Mouse (Mus musculus): Measurements from ENCODE around the gene Plekhm1.
"Not testable (repeated sequence)": the region's sequence is repeated elsewhere in the genome, so short reads cannot be mapped to it uniquely, and the experiment has no call there.

Plekhm1 gene

DNA sequence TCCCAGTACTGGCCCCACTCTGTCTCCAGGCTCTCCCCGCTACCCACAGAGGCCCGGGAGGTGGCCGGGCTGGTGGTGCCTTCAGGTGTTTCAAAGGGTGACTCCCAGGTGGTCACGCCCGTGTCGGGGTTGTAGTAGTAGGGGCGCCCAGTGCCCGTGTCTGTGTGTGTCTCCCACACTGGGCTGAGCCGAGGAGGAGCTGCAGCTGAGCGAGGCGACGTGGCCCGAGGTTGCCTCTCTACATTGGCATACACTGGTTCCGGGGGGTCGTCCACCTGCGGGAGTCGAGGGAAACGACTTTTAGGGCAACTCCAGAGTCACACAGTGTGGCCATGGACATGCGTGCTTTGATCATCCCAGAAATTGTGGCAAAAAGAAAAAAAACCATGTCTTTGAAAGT, 72.4 kb downstream of the Plekhm1 start:
- DNase-seq (ENCODE audit: low read depth, low spot score), result no peak

DNA sequence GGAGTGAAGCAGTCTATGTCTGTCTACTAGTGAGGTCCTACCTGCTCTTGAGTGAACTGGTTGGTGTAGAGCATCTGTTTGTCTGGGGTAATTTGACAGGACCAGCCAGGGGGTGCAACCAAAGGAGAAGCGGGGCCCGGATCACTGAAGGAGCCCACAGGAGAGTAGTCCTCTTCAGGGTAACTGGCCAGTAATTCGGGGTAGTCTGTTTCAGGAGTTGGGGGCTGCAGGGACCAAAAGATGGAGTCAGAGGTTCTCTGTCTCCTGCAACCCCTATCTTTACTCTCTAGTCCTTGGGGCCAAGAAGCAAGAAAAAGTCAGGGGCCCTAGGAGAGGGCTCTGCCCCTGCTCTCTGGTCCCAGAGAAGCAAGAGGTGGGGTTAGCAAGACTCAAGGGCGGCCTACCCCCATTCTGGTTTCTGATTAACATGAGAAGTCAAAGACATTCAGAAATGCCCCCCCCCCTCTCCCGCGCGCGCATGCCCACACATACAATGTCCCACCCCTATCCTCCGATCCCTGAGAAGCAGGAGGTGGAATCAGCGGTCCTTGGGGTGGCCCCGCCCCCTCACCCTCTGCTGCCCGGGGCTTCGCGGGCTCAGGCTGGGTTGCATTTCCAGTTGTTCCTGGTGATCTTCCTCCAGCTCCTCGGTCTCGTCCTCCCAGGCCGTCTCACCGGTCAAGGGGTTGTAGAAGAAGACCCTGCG, 72.9 kb downstream of the Plekhm1 start:
- DNase-seq (ENCODE audit: low read depth, low spot score), result no peak

- DNase-seq (ENCODE audit: low read depth, low spot score), result no peak
Observed at GRCm38 (mm10) chr11:103338671-103339070, 73.8 kb downstream of the Plekhm1 start.

GRCm38 (mm10) chr11:103338119-103338518, 74.4 kb downstream of the Plekhm1 start:
- DNase-seq (ENCODE audit: low read depth, low spot score), result no peak

DNA sequence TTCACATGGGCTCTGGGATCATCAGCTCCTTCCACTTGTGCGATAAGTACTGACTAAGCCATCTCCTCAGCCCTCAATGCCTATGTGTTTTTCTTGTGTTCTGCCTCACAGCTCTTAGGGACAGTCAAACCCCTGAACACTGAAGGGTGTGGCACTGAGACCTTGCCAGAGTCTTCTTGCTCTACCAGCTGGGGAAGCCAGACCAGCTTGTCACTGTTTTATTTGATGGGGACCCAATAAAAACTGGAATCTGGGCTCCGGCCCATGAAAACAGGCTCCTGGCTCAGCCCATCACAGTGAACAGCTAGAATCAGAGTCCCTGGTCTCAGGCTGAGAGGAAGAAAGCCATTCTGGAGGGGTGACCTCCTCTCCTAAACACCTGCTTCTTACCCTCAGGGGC, 75.3 kb downstream of the Plekhm1 start:
- no peak for DNase-seq (ENCODE audit: low read depth, low spot score)

GRCm38 (mm10) chr11:103335561-103335960, 76.9 kb downstream of the Plekhm1 start:
- DNase-seq (ENCODE audit: low read depth, low spot score), result no peak

- DNase-seq (ENCODE audit: low read depth, low spot score), result no peak
Observed at GRCm38 (mm10) chr11:103334925-103335324, 77.6 kb downstream of the Plekhm1 start.

GRCm38 (mm10) chr11:103333719-103334398, 78.6 kb downstream of the Plekhm1 start:
- DNase-seq (ENCODE audit: low read depth, low spot score), result peak; percentile 60

DNA sequence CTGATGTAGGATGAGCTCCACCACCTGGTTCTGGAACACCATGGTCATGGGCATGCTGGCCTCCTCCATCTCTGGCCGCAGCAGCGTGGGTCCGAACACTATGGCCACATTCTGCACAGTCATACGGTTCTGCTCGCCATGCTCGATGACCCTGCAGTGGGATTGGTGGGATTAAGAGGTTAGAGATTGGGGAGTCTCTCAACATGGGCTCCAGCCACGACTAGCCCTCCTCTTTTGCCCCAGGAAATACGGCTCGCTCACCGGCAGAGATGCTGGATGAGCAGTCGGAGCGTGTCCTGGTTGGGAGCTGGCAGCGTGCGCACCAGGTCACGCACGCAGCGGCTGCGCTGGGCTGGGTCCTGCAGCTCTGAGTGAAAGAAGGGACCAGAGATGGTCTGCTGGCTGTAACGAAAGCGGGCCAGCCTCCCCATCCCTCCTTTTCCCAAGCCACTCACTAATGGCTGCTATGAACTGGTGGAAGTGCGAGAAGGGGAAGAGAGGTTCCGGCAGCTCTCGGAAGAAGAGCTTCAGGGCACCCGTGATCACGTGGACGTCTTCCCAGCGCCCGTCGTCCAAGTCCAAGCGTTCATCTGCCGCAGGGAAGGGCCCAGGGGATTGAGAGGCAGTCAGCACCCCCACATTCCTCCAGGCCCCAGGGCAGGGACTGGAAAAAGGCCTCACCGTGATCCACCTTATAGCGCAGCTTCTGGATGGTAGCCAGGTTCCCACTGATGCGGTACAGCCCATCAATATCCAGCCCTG, 79.4 kb downstream of the Plekhm1 start:
- DNase-seq (ENCODE audit: low read depth, low spot score), result no peak

DNA sequence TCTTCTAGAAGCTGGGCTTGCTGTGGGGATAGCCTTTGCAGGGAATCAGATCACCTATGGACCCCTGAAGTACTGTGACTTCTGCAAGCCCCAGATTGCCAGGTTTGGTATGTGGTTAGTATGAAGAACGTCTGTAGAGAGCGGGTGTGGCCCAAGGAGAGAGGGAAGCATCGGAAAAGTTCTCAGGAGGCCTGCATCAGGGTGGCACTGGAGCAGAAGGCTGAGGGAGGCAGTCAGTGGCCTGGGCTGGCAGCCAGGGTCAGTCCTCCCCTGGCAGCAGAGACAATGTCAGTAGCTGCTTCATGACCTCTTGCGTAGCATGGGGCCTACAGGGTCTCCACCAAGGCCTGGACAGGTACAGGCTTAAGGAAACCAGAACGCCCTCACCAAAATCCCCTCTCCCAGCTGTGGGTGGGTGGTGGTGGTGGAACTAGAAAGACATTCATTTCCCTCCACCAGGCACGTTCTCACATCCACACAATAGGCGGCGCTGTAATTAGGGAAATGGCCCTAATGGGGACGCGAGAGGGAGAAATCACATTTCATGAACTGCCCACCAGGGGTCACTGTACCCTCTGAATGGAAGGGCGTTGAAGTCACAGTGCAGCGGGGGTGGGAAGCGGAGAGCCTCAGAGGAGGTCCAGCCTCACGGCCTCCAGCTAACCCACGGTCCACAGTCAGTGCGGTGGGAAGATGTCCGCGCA, 80.1 kb downstream of the Plekhm1 start:
- peak; percentile 89 for DNase-seq (ENCODE audit: low read depth, low spot score)

GRCm38 (mm10) chr11:103331502-103332185, 80.8 kb downstream of the Plekhm1 start:
- no peak for DNase-seq (ENCODE audit: low read depth, low spot score)

GRCm38 (mm10) chr11:103330651-103331319, 81.7 kb downstream of the Plekhm1 start:
- DNase-seq (ENCODE audit: low read depth, low spot score), result no peak

GRCm38 (mm10) chr11:103326950-103327349, 85.5 kb downstream of the Plekhm1 start:
- DNase-seq (ENCODE audit: low read depth, low spot score), result peak; percentile 77

GRCm38 (mm10) chr11:103325172-103325571, 87.3 kb downstream of the Plekhm1 start:
- DNase-seq (ENCODE audit: low read depth, low spot score), result peak; percentile 67

DNA sequence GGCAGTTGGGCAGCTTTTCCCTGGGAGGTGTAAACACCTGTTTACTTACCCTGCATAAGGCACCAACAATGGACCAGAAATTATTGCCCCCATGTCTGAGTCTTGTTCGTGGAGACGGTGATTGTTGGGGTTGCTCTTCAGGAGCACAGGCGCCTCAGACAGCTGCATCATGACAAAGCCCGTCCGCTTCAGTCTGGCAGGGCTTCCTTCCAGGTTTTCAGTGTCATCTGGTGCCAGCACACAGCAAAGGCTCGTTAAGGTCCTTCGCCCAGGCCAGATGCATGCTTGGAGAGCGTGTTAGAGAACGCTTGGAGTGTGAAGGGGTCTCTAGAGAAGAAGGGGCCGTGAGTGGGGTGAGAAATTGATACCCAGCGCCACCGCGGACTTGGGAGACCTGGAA, 87.8 kb downstream of the Plekhm1 start:
- no peak for DNase-seq (ENCODE audit: low read depth, low spot score)

DNA sequence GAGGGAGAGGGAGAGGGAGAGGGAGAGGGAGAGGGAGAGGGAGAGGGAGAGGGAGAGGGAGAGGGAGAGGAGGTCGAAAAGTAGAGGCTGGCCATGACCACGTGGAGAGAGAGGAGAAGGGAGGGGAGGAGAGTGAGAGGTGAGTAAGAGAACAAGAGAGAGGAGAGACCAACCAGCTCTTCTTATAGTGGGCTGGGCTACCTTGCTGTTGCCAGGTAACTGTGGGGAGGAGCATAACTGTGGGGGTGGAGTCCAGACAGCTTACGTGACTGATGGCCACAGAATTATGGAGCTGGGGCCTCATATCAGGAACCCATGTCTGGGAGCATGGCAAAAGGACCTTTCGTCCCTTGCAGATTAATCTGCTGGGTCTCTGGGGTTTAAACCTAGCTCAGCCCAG, 89.7 kb downstream of the Plekhm1 start:
- DNase-seq (ENCODE audit: low read depth, low spot score), result not testable (repeated sequence)

DNA sequence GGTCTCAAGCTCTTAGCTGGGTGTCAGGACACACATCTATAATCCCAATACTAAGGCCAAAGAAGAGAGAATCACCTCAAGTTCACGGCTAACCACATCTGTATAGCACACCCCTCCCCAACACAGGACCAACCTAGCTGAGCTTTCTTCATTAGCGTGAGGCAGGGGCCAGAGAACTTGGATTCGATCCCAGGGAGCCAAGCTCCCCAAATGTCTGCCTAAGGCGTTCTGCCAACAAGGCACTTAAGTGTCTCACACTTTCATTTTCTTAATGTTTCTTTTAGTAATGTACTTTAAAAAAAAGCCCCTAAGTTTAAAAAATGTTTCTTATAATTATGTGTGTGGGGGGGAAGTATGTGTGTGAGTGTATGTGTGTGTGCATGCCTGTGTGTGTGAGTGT, 91.8 kb downstream of the Plekhm1 start:
- DNase-seq (ENCODE audit: low read depth, low spot score), result no peak

GRCm38 (mm10) chr11:103320196-103320595, 92.3 kb downstream of the Plekhm1 start:
- DNase-seq (ENCODE audit: low read depth, low spot score), result no peak

DNA sequence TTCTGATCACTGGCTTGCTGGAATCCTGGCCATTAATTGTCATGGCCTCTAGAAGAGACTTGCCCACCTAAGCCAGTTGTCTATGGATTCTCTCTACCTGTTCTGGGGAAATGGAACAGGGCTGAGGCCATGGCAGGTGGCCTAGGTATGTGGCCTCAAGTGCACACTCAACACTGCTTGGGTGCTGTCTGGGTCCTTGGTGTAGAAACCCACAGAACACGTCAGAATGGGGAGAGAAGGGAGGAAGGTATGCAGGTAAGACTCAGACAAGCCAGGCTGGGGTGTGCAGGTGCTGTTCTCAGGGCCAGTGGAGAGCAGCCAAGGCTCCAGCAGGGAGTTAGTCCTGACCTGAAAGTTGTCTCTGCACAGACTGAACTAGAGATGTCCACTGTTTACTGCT, 94.4 kb downstream of the Plekhm1 start:
- no peak for DNase-seq (ENCODE audit: low read depth, low spot score)

- no peak for DNase-seq (ENCODE audit: low read depth, low spot score)
Observed at GRCm38 (mm10) chr11:103315379-103315778, 97.1 kb downstream of the Plekhm1 start.

Data from mesoderm, embryonic 11.5 days (tissue).